Mouse (Mus musculus): ENCODE data around the gene Odc1. TPM values are rescaled to one million over a fixed set of nuclear protein-coding genes. Genes with fewer than 3 reads are reported as not detected.

Gene Odc1
- total RNA-seq, 2 experiments from 2014 or later = 50.6 to 59.0 TPM

GRCm38 (mm10) chr12:17578601-17579000 is 34.0 kb downstream of the Odc1 start:
- intact Hi-C loops (cut with DNase I) = no loop called here
- DNase-seq = no peak

GRCm38 (mm10) chr12:17581001-17581400 is 36.4 kb downstream of the Odc1 start:
- intact Hi-C loops (cut with DNase I) = no loop called here
- no peak for DNase-seq

DNA sequence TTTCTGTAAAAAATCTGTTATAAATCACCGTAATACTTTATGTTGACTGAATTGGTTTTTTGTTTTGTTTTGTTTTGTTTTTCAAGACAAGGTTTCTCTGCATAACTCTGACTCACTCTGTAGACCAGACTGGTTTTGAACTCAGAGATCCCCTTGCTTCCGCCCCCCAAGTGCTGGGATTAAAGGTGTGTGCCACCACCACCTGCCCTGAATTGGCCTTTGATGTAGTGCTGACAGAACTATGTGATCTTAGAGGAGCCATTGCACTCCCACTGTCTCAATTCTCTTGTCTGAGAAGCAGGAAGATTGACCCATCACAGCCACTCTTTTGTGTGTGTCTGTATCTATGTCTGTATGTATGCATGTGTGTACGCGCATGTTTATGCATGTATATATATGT is 37.8 kb downstream of the Odc1 start:
- no peak for DNase-seq
- intact Hi-C loops (cut with DNase I) = no loop called here

DNA sequence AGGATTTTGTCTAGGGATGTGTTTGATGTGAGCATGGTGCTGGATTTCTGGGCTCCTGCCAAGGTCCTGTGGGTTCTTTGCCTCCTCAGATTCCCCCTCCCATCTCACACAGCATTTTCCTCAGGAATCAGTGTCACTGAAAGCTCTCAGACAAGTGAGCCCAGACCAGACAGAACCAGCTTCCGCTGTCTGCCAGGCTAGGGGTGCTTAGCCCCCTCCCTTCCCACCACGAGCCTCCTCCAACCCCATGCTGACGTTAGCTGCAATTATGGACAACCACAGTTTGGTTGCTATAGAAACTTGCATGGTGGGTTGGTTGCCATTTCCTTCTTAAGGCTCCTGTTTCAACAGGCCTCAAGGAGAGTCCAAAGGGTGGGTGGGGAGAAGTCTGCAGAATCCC is 39.3 kb downstream of the Odc1 start:
- no peak for DNase-seq
- intact Hi-C loops (cut with DNase I) = no loop called here

DNA sequence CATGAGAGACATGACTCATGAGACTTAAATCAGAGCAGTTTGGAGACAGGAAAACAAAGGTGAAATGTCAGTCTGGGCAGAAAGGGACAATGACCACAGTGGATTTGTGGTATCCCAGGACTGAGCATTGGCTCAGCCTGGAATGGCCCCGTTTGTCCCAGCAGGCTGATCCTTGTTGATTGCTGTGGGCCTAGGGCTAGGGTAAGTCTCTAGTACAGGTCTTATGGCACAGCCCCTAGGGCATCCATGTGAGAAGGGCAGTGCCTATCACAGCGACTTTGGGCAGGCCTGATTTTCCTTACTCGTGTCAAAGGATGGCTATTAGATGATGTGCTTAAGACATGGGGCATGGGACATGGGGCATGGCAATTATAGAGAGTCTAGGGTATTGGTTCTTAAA is 41.4 kb downstream of the Odc1 start:
- intact Hi-C loops (cut with DNase I) = no loop called here
- DNase-seq = no peak

DNA sequence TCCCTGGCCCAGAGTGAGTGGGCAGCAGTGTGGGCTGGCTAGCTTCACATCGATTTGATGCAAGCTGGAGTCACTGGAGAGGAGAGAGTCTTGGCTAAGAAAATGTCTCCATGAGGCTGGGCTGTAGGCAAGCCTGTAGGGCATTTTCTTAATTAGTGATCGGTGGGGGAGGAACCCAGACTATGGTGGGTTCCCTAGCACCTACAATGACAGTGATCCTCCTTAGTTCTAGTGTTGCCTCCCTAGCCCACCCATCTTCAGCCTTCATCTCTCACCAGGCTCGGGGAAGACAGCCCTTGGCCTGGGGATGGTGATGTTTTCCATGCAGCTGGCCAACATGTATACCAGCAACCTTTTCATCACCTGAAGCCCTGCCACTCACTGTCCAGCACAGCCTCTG is 43.8 kb downstream of the Odc1 start:
- intact Hi-C loops (cut with DNase I) = no loop called here
- no peak for DNase-seq

DNA sequence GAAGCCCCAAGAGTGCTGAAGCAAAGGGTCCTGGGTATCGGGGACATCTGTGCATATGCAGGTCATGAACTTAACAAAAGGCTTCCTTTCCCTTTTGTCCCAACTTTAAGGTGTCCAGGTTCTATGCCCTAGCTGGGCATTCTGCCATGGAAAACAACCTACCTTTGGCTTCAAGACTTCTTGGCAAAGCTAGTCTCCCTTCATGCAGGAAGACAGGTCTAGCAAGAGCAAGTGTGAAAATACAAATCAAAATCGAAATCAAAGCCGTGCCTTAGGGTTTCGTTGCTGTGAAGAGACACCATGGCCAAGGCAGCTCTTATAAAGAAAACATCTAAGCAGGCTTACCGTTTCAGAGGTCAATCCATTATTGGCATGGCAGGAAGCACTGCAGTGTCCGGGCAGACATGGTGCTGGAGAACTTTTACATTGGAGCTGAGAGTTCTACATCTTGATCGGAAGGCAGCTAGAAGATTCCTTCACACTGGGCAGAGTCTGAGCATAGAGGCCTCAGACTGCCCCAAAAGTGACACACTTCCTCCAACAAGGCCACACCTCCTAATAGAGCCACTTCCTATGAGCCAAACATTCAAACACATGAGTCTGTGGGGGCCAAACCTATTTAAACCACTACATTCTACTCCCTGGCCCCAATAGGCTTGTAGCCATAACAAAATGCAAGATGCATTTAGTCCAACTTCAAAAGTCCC is 44.5 kb downstream of the Odc1 start:
- DNase-seq = no peak
- intact Hi-C loops (cut with DNase I) = no loop called here

DNA sequence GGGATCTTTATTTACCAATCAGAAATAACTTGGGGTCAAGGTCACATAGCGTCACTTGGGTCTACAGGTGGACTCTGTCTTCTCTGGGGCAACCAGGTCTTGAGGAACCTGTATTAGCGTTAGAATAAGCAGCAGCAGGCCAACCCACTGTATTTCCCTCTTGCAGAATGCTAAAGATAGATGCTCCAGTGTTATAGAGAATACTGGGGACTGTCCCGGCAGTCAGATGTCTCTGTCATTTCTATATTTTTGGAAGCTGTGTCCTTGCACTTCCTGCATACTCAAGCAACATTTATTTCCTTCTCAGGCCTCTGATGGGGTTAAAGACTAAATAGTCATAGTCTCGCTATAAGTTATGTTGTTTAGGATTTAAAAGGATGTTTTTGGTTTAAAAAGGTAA is 46.7 kb downstream of the Odc1 start:
- intact Hi-C loops (cut with DNase I) = no loop called here

GRCm38 (mm10) chr12:17593956-17594355 is 49.4 kb downstream of the Odc1 start:
- no peak for DNase-seq
- intact Hi-C loops (cut with DNase I) = no loop called here

More for the DNA sequence above, 46.7 kb downstream of the Odc1 start:
- DNase-seq = no peak

DNA sequence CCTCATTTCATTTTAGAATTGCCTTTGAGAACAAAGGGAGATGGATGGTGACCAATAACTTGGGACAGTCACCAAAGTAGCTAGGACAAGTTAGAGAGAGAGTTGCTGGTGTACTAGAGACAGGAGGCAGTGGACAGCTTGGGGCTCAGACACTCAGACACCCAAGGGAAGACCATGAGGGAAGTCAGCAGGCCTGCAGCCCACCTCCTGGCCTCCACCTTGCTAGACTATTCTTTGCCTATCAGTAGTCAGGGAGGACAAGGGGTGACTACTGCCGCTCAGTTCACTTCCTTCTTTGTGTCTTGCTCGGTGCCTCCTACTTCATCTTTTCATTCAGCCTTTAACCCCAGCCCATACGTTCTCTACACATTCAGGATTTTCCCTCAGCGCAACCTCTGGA is 50.1 kb downstream of the Odc1 start:
- intact Hi-C loops (cut with DNase I) = no loop called here

GRCm38 (mm10) chr12:17595166-17595565 is 50.6 kb downstream of the Odc1 start:
- intact Hi-C loops (cut with DNase I) = no loop called here

More for the DNA sequence above, 50.1 kb downstream of the Odc1 start:
- DNase-seq = no peak

More at GRCm38 (mm10) chr12:17595166-17595565, 50.6 kb downstream of the Odc1 start:
- no peak for DNase-seq

Other genes starting within 250 kb of the Odc1 start
- under 1 TPM in 1 of 2 experiments, not detected in 1; 0.36 TPM for gene Atp6v1c2, start 215.4 kb upstream of the Odc1 start, total RNA-seq (2021)
- 1 to 10 TPM; 7.1 to 7.4 TPM for gene Nol10, start 196.3 kb upstream of the Odc1 start, total RNA-seq (2021)
- 10 to 100 TPM; 26.4 to 27.1 TPM for gene Hpcal1, start 146.1 kb downstream of the Odc1 start, total RNA-seq (2021)